In the genomic region with DNA sequence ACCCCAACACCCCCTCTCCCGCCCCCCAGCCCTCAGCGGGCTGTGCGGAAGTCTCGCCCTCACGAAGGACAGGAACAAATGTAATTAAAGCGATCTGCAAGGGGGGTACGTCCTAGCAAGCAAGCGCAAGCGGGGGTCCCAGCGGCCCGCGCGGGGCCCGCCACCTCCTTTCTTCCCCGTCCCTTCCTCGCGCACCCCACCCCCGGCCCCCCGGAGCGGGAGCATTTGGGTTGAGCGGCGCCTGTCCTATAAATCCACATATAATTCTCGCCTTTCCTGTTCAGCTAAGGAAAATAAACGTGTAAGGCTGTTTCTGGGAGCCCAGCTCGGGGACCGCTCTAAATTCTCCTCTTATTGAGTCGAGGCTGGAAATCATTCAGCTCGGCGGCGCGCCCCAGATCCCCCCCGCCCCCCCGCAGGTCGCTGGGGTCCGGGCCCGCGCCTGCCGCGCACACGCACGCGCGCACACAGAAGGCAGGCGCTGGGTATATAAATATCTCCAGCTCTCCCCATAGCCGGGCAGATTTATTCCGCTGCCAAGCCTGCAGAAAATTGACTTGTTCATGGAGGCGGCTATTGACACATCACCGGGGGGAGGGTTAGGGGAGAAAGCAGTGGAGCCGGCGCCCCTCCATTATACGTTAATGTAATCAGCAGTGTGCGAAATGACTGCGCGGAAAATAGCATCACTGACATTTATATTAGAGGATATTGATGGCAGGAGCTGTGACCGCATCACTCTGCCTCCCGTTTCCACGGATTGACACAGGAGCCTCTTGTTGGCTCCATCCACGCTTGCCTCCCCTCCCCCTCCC, we compare ENCODE assay signal across 8 mouse cellular contexts.
DNase-seq lines count a peak whose midpoint lies in the region; ATAC-seq and TF ChIP-seq lines count a peak whose summit lies in the region.

No protein-coding gene starts in this region.

- peaks cover 0 to 14% of the 10 kb centered on the region in 2 experiments; a peak in 2 of 4 replicates for H3K36me3 ChIP-seq in MEL (ENCODE audit: control insufficient read depth in 1 of 2, insufficient read depth in 2 of 2, low read length in 2 of 2)
- no peaks in the 10 kb centered on the region for H3K36me3 ChIP-seq in heart, embryonic 12.5 days
- H3K36me3 ChIP-seq in stomach, embryonic 14.5 days (ENCODE audit: control insufficient read depth, insufficient read depth, low read length): no peaks in the 10 kb centered on the region

- peak overlapping the region; percentile 99 for H3K4me2 ChIP-seq in heart, embryonic 12.5 days
- peak overlapping the region; percentile 97 for H3K4me2 ChIP-seq in stomach, embryonic 14.5 days (replicated peaks; ENCODE audit: low read depth, low read length)

- no peak for TF ChIP-seq RAD21 in MEL (IDR thresholded peaks at IDR 0.05; ENCODE audit: low read depth, low read length)

- TF ChIP-seq POLR2A in MEL (IDR thresholded peaks at IDR 0.05; ENCODE audit: control insufficient read depth in 1 of 2, insufficient read depth in 1 of 2, low read depth in 1 of 2, low read length in 2 of 2, poor library complexity in 1 of 2): peak; percentile 46 to 53; a peak in 3 of 4 replicates

- TF ChIP-seq EP300 in MEL (IDR thresholded peaks at IDR 0.05; ENCODE audit: low read depth in 1 of 2, low read length in 2 of 2): no peak; a peak in 2 of 4 replicates

- peak; percentile 18 for DNase-seq in CD4-positive helper T cell, adult 2 months (ENCODE audit: low read depth, low spot score)
- peak; percentile 82 for DNase-seq in MEL (ENCODE audit: low read depth, low spot score)
- DNase-seq in embryo, embryonic 9.5 days (ENCODE audit: extremely low spot score): peak; percentile 60
- peak; percentile 67 to 77 for DNase-seq in layer of hippocampus, postnatal 10 days (ENCODE audit: low spot score in 2 of 2)
- DNase-seq in lung, postnatal 14 days: peak; percentile 5
- no peak for DNase-seq in spleen, postnatal 10 days (ENCODE audit: low spot score in 2 of 2)

- no peaks in the 10 kb centered on the region; the same call in 1 of the 2 replicates for H3K79me2 ChIP-seq in MEL (ENCODE audit: control insufficient read depth, insufficient read depth, low read length, poor library complexity)

- H3K4me3 ChIP-seq in MEL (ENCODE audit: control insufficient read depth in 1 of 2, insufficient read depth in 1 of 2, low read depth in 2 of 2, low read length in 2 of 2): peak overlapping the region; percentile 73 to 83
- H3K4me3 ChIP-seq in heart, embryonic 12.5 days: peak overlapping the region; percentile 73
- peak overlapping the region; percentile 53 for H3K4me3 ChIP-seq in stomach, embryonic 14.5 days (ENCODE audit: low read depth, low read length)

- no peaks in the 10 kb centered on the region for H3K9me3 ChIP-seq in MEL (replicated peaks; ENCODE audit: insufficient read depth, low read length)
- no peaks in the 10 kb centered on the region for H3K9me3 ChIP-seq in heart, embryonic 12.5 days (replicated peaks)
- no peaks in the 10 kb centered on the region for H3K9me3 ChIP-seq in stomach, embryonic 14.5 days (ENCODE audit: control insufficient read depth, low read depth, low read length)

- no peaks in the 10 kb centered on the region; a peak in 1 of 4 replicates for H3K27me3 ChIP-seq in MEL (ENCODE audit: control insufficient read depth in 1 of 2, insufficient read depth in 2 of 2, low read length in 2 of 2)
- peaks cover 85% of the 10 kb centered on the region for H3K27me3 ChIP-seq in heart, embryonic 12.5 days (replicated peaks)
- peaks cover 9% of the 10 kb centered on the region; the same call in 1 of the 2 replicates for H3K27me3 ChIP-seq in stomach, embryonic 14.5 days (ENCODE audit: control insufficient read depth, insufficient read depth, low read length)

- peak overlapping the region; percentile 70 for H3K27ac ChIP-seq in MEL (ENCODE audit: control insufficient read depth, low read depth, low read length)
- peak overlapping the region; percentile 66 for H3K27ac ChIP-seq in heart, embryonic 12.5 days (ENCODE audit: poor library complexity, severe bottlenecking)
- H3K27ac ChIP-seq in stomach, embryonic 14.5 days (ENCODE audit: low read length): peak overlapping the region; percentile 77; the same call in 1 of the 2 replicates

- TF ChIP-seq CTCF in MEL (IDR thresholded peaks at IDR 0.05 in 2 of 3, conservative IDR thresholded peaks at IDR 0.05 in 1 of 3; ENCODE audit: control insufficient read depth in 1 of 3, insufficient read depth in 1 of 3, low read depth in 2 of 3, low read length in 3 of 3, poor library complexity in 1 of 3, severe bottlenecking in 1 of 3): no peak

- H3K9ac ChIP-seq in MEL (ENCODE audit: control insufficient read depth, low read depth, low read length, poor library complexity, severe bottlenecking): peak overlapping the region; percentile 81
- H3K9ac ChIP-seq in heart, embryonic 12.5 days: peak overlapping the region; percentile 78
- 0 out of 2 replicates have a peak overlapping the region, but pooled peaks have one; percentile 25 for H3K9ac ChIP-seq in stomach, embryonic 14.5 days (replicated peaks; ENCODE audit: low read depth, low read length)

- WGBS in heart, embryonic 12.5 days: under 1% methylated on average over 56 of the region's 58 CpGs
- under 1% methylated on average over 58 of the region's 58 CpGs for WGBS in stomach, embryonic 14.5 days

- peak; percentile 31; the same call in 1 of the 2 replicates for ATAC-seq in heart, embryonic 12.5 days (ENCODE audit: insufficient number of reproducible peaks, low FRiP score)
- ATAC-seq in stomach, embryonic 14.5 days (ENCODE audit: insufficient number of reproducible peaks, insufficient read depth, low FRiP score, low read depth): peak; percentile 35; the same call in 1 of the 2 replicates

- peaks cover 0 to 18% of the 10 kb centered on the region in 2 experiments; a peak in 3 of 4 replicates for H3K4me1 ChIP-seq in MEL (ENCODE audit: control insufficient read depth in 1 of 2, insufficient read depth in 2 of 2, low read length in 2 of 2)
- peaks cover 36% of the 10 kb centered on the region for H3K4me1 ChIP-seq in heart, embryonic 12.5 days (replicated peaks)
- H3K4me1 ChIP-seq in stomach, embryonic 14.5 days (ENCODE audit: control insufficient read depth, insufficient read depth, low read length): peaks cover 17% of the 10 kb centered on the region; the same call in 1 of the 2 replicates

TF ChIP-seq in MEL, 35 proteins besides CTCF, POLR2A, EP300 and RAD21 (continues in another document):
- no peak for TF ChIP-seq ETS1 (IDR thresholded peaks at IDR 0.05; ENCODE audit: low read depth, low read length)
- TF ChIP-seq NELFE (IDR thresholded peaks at IDR 0.05; ENCODE audit: low read depth, low read length): peak; percentile 41
- TF ChIP-seq MAZ (IDR thresholded peaks at IDR 0.05; ENCODE audit: low read depth, low read length): 0 out of 2 replicates have a peak, but pooled peaks have one; percentile 1
- TF ChIP-seq MAFK (IDR thresholded peaks at IDR 0.05; ENCODE audit: borderline replicate concordance, low read depth, low read length): no peak
- TF ChIP-seq SMC3 (IDR thresholded peaks at IDR 0.05; ENCODE audit: low read depth, low read length): no peak
- TF ChIP-seq SIN3A (IDR thresholded peaks at IDR 0.05; ENCODE audit: low read length): 0 out of 2 replicates have a peak, but pooled peaks have one; percentile 6
- no peak for TF ChIP-seq UBTF (IDR thresholded peaks at IDR 0.05; ENCODE audit: borderline replicate concordance, insufficient read depth, low read depth, low read length)
- peak; percentile 62 for TF ChIP-seq NRF1 (IDR thresholded peaks at IDR 0.05; ENCODE audit: insufficient read depth, low read depth, low read length, poor library complexity, severe bottlenecking)
- peak; percentile 18; the same call in 1 of the 2 replicates for TF ChIP-seq ELF1 (IDR thresholded peaks at IDR 0.05; ENCODE audit: low read depth, low read length)
- no peak for TF ChIP-seq TAL1 (IDR thresholded peaks at IDR 0.05; ENCODE audit: low read length)
- TF ChIP-seq GABPA (IDR thresholded peaks at IDR 0.05; ENCODE audit: low read depth, low read length): no peak
- no peak for TF ChIP-seq MAX (IDR thresholded peaks at IDR 0.05; ENCODE audit: low read length)
- peak; percentile 20 for TF ChIP-seq MXI1 (IDR thresholded peaks at IDR 0.05; ENCODE audit: low read depth, low read length)
- no peak for TF ChIP-seq USF2 (IDR thresholded peaks at IDR 0.05; ENCODE audit: borderline replicate concordance in 1 of 2, insufficient read depth in 1 of 2, low read depth in 1 of 2, low read length in 2 of 2)
- no peak for TF ChIP-seq TBP (IDR thresholded peaks at IDR 0.05; ENCODE audit: low read depth, low read length)
- TF ChIP-seq HCFC1 (IDR thresholded peaks at IDR 0.05; ENCODE audit: low read depth, low read length): no peak
- TF ChIP-seq CHD1 (IDR thresholded peaks at IDR 0.05; ENCODE audit: low read depth, low read length): peak; percentile 15; the same call in 1 of the 2 replicates
- TF ChIP-seq TCF12 (IDR thresholded peaks at IDR 0.05; ENCODE audit: low read depth, low read length): no peak
- TF ChIP-seq E2F4 (IDR thresholded peaks at IDR 0.05; ENCODE audit: borderline replicate concordance, low read depth, low read length): no peak
- no peak for TF ChIP-seq MYB (IDR thresholded peaks at IDR 0.05; ENCODE audit: low read depth, low read length)
- TF ChIP-seq JUND (IDR thresholded peaks at IDR 0.05; ENCODE audit: low read depth, low read length): no peak
- TF ChIP-seq ZKSCAN1 (IDR thresholded peaks at IDR 0.05; ENCODE audit: low read depth, low read length): no peak
- no peak for TF ChIP-seq ZC3H11A (IDR thresholded peaks at IDR 0.05; ENCODE audit: low read depth, low read length)
- TF ChIP-seq USF1 (IDR thresholded peaks at IDR 0.05; ENCODE audit: low read depth, low read length): no peak
- 0 out of 2 replicates have a peak, but pooled peaks have one; percentile 44 for TF ChIP-seq MYC (IDR thresholded peaks at IDR 0.05; ENCODE audit: low read depth, low read length)
- no peak for TF ChIP-seq GATA1 (IDR thresholded peaks at IDR 0.05; ENCODE audit: low read depth, low read length)
- no peak for TF ChIP-seq ZMIZ1 (IDR thresholded peaks at IDR 0.05; ENCODE audit: low read depth, low read length)
- TF ChIP-seq CHD2 (IDR thresholded peaks at IDR 0.05; ENCODE audit: low read length): no peak
- no peak for TF ChIP-seq ZNF384 (IDR thresholded peaks at IDR 0.05; ENCODE audit: low read depth, low read length)
- TF ChIP-seq POLR2AphosphoS2 (IDR thresholded peaks at IDR 0.05; ENCODE audit: low read length): no peak
- 0 out of 2 replicates have a peak, but pooled peaks have one; percentile 7 for TF ChIP-seq RCOR1 (IDR thresholded peaks at IDR 0.05; ENCODE audit: low read depth, low read length)
- no peak for TF ChIP-seq POLR2AphosphoS5 (IDR thresholded peaks at IDR 0.05; ENCODE audit: borderline replicate concordance, low read depth, low read length)
- no peak for TF ChIP-seq BHLHE40 (IDR thresholded peaks at IDR 0.05; ENCODE audit: borderline replicate concordance, low read depth, low read length)
- TF ChIP-seq KAT2A (conservative IDR thresholded peaks at IDR 0.05; ENCODE audit: low read depth, low read length): no peak

Comparison
In these comparisons a context has a peak if more than half of its experiments do, and no peak if none do; other contexts are left out.
1. DNase-seq: peak in CD4-positive helper T cell, adult 2 months (single experiment), MEL (single experiment), embryo, embryonic 9.5 days (single experiment), layer of hippocampus, postnatal 10 days (2 of 2) and lung, postnatal 14 days (single experiment); none in spleen, postnatal 10 days (0 of 2).
2. H3K9ac ChIP-seq: peak in every context shown above with its lines; median percentile 81 in MEL; 78 in heart, embryonic 12.5 days; 25 in stomach, embryonic 14.5 days.
3. Peak in every context shown above with its lines, with median percentiles within 50 percentile points of each other: H3K27ac ChIP-seq and H3K4me3 ChIP-seq.